Mouse (Mus musculus): Measurements from ENCODE around the gene Krt18.
"Not testable (repeated sequence)": the region's sequence is repeated elsewhere in the genome, so short reads cannot be mapped to it uniquely, and the experiment has no call there.

Gene Krt18

DNA sequence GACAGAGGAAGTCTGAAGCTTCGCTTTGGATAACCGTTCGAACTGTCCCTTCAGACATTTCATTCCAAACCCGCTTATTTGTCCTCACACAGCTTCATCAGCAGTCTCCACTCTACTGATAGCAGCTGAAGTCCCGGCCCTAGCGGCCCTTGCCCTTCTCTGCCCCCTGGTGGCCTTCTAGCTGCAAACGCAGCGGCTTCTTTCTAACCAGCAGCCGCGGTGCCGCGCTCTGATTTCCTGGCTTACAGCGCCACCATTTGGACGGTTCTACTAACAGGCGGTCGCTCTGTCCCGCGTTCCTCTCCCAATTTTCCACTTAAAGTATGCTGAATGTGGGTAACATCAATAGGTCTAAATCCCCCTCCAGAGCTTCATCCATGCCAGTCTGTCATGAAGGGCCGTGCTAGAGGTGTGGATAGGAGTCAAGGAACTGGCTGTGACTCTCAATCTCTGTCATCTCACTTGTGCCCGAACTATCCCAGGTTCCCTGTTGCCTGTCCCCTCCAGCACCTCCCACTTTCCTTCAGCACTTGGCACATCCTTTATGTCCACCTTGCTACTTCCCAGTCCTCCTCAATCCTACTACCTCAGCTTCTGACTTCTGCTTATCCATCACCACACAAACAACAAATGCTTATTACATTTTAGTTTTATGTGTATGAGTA, 37.8 kb downstream of the Krt18 start:
- DNase-seq (ENCODE audit: low spot score in 2 of 2), result peak; percentile 86 to 91

GRCm38 (mm10) chr15:102070476-102071467, 42.8 kb downstream of the Krt18 start:
- no peak for DNase-seq (ENCODE audit: low spot score in 2 of 2)

- no peak for DNase-seq (ENCODE audit: low spot score in 2 of 2)
Measured at GRCm38 (mm10) chr15:102072963-102073558, 45.1 kb downstream of the Krt18 start.

GRCm38 (mm10) chr15:102073559-102074069, 45.6 kb downstream of the Krt18 start, which contains the start of gene Eif4b:
Gene Eif4b (plus strand): TSS chr15:102073773.
- peak; percentile 98 to 99 for DNase-seq (ENCODE audit: low spot score in 2 of 2)

DNA sequence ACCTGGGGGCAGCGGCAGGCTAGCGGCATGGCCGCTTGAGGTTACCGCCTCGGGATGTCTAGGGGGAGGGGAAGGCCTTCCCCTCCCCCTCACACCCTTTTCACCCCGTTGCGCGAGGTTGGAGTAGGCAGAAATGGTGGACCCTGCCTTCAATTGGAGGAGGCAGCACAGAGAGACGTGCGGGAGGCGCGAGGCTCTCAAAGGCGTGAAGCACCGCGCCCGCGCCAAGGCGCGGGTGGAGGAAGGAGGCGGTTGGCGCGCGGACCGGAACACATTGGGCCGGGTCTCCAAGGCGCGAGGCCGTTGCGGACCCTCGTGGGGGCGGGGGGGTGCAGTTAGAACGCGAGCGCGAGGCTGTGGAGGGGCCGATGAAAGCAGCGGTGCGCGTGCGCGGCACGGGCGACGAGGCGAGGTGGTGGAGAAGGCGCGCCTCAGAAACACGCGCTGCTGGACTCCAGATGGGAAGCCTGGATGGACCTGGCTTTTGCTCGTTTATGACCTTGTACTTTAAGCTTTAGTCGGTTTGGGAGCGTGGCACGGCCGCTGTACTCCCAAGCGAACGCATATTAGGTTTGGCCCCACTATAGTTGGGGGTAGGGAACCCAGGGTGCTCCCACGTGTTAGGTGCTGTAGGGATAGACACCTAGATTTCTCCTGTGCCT, 46.2 kb downstream of the Krt18 start:
- DNase-seq (ENCODE audit: low spot score in 2 of 2), result peak; percentile 40 to 58

DNA sequence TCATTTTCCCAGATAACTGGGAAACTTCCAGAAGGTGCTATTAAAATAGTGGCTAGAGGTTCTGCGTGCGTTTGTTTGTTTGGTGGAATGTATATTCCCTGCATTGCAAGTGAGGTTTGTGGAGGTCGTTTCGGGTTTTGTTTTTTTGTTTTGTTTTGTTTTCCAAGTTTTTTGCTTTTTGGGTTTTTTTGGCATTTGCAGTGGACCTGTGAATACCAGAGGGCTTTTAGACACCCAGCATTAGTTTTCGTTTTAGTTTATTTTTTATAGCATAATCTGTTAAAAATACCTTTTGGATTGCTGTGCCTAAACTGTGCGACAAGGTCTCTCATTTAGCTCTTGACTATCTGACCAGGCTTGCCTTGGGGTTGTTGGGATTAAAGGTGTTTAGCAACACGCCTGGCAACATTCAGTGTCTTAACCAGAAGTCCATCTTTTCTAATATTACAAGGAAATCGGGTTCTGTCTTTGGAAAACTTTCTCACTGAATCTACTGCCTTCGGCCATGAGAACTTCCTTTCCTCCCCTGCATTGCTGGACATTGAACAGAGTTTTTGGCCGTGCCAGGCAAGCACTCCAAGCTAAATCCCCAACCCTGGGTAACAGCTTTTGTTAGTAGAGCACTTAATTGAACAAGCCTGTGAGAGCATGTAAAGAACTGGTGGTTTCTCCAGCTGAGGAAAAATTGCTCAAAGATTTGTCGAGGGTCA, 47.1 kb downstream of the Krt18 start:
- no peak for DNase-seq (ENCODE audit: low spot score in 2 of 2)

GRCm38 (mm10) chr15:102077111-102077677, 49.2 kb downstream of the Krt18 start:
- DNase-seq (ENCODE audit: low spot score in 2 of 2), result no peak

DNA sequence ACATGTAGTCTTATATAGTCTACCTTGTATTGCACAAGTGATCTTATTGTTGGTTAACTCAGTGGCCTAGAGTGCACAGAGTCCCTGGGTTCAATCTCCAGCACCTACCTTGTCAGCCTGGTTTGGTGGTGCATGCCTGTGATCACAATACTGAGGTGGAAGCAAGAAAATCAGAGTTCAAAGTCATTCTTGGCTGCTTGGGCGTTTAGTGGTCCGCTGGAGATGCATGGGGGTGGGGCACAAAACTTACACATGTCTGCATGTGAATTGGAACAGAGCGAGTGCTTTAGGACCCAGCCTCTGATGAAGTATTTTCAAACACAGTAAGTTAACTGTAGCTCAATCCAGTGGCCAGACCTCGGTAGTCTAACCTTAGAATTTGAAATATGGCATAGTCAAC, 51.2 kb downstream of the Krt18 start:
- no peak for DNase-seq (ENCODE audit: low spot score in 2 of 2)

GRCm38 (mm10) chr15:102079924-102080323, 51.9 kb downstream of the Krt18 start:
- not testable (repeated sequence) for DNase-seq (ENCODE audit: low spot score in 2 of 2)

DNA sequence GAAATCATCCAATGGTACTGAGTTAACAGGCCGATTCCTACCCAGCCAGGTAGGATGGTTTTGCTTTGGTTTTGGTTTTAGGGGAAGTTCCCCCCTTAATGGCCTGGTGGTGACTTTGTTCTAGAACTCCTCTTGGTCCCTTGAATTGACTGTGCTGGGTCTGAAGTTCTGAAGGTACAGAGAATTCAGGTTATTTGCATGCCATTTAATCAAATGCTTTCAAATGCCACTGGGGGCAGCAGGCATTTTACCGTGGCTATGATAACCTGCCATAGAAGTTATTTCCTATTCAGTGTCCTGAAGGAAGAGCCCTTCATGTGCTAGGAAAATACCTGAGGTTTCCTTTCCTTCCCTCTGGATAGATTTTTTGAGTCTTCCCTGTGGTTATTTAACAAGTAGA, 52.4 kb downstream of the Krt18 start:
- DNase-seq (ENCODE audit: low spot score in 2 of 2), result no peak
